8 mouse cellular contexts compared by ENCODE assay signal in genomic region chrX:170006694-170007247, GRCm38 (mm10). TPM values are rescaled to one million over a fixed set of nuclear protein-coding genes. Genes with fewer than 3 reads are reported as not detected.
DNase-seq lines count a peak whose midpoint lies in the region; ATAC-seq and TF ChIP-seq lines count a peak whose summit lies in the region.
"Not testable (repeated sequence)": the region's sequence is repeated elsewhere in the genome, so short reads cannot be mapped to it uniquely, and the experiment has no call there.

No protein-coding gene starts in this region.

- in situ Hi-C loops in ES-E14 (cut with MboI; ENCODE audit: low sequenced_read_pairs in 2 of 2, unreplicated experiment in 2 of 2) = not testable (repeated sequence)

- H3K36me3 ChIP-seq in ES-E14 (ENCODE audit: control insufficient read depth, insufficient read depth, low read length, poor library complexity, severe bottlenecking) = peaks cover 16% of the 10 kb centered on the region
- peaks cover 10% of the 10 kb centered on the region for H3K36me3 ChIP-seq in forebrain, embryonic 12.5 days (replicated peaks)
- H3K36me3 ChIP-seq in hindbrain, embryonic 10.5 days = peaks cover 14% of the 10 kb centered on the region
- H3K36me3 ChIP-seq in lung, embryonic 14.5 days (ENCODE audit: insufficient read depth) = peaks cover 17% of the 10 kb centered on the region

- TF ChIP-seq CTCF in lung, embryonic 14.5 days (IDR thresholded peaks at IDR 0.05; ENCODE audit: low read depth) = not testable (repeated sequence)

- not testable (repeated sequence) for H3K4me2 ChIP-seq in forebrain, embryonic 12.5 days; lung, embryonic 14.5 days

- H3K27me3 ChIP-seq in forebrain, embryonic 12.5 days; hindbrain, embryonic 10.5 days (ENCODE audit: insufficient read depth, poor library complexity, severe bottlenecking); lung, embryonic 14.5 days (ENCODE audit: insufficient read depth, low read length): not testable (repeated sequence)

- H3K4me1 ChIP-seq in ES-E14 (ENCODE audit: control insufficient read depth in 2 of 2, insufficient read depth in 2 of 2, low read length in 2 of 2, poor library complexity in 1 of 2) = peaks cover 12 to 19% of the 10 kb centered on the region in 2 experiments
- peaks cover 26% of the 10 kb centered on the region for H3K4me1 ChIP-seq in forebrain, embryonic 12.5 days
- peaks cover 27% of the 10 kb centered on the region for H3K4me1 ChIP-seq in hindbrain, embryonic 10.5 days (replicated peaks)
- H3K4me1 ChIP-seq in lung, embryonic 14.5 days (ENCODE audit: insufficient read depth) = not testable (repeated sequence)

- peak overlapping the region; percentile 52 for H3K9ac ChIP-seq in ES-E14 (ENCODE audit: insufficient read depth, low read depth, low read length, poor library complexity, severe bottlenecking)
- H3K9ac ChIP-seq in forebrain, embryonic 12.5 days; lung, embryonic 14.5 days: not testable (repeated sequence)

- ATAC-seq in forebrain, embryonic 12.5 days (ENCODE audit: low FRiP score); lung, embryonic 14.5 days (ENCODE audit: insufficient read depth): not testable (repeated sequence)

- DNase-seq in ES-E14 (ENCODE audit: low read depth, low spot score) = peak; percentile 49
- peak; percentile 28 for DNase-seq in embryo, embryonic 11 days
- DNase-seq in hindbrain, embryonic 10.5 days (ENCODE audit: low spot score) = peak; percentile 51
- peak; percentile 19 for DNase-seq in layer of hippocampus, adult 11-12 months (ENCODE audit: low spot score)
- peak; percentile 3 for DNase-seq in lung, embryonic 14.5 days
- peak; percentile 61 for DNase-seq in neural tube, embryonic 10.5 days (ENCODE audit: extremely low spot score, low spot score)
- DNase-seq in urinary bladder, postnatal 4 days (ENCODE audit: low spot score in 2 of 2) = peak; percentile 32 to 67

- H3K27ac ChIP-seq in ES-E14 (ENCODE audit: insufficient read depth, low read depth, low read length, poor library complexity, severe bottlenecking) = peak overlapping the region; percentile 82
- peak overlapping the region; percentile 1; the same call in 1 of the 2 replicates for H3K27ac ChIP-seq in forebrain, embryonic 12.5 days
- H3K27ac ChIP-seq in hindbrain, embryonic 10.5 days = peak overlapping the region; percentile 81
- H3K27ac ChIP-seq in lung, embryonic 14.5 days (ENCODE audit: low read depth) = not testable (repeated sequence)

- not testable (repeated sequence) for H3K9me3 ChIP-seq in ES-E14 (ENCODE audit: control insufficient read depth, insufficient read depth, low read depth, low read length)
- peaks cover 45% of the 10 kb centered on the region for H3K9me3 ChIP-seq in forebrain, embryonic 12.5 days
- peaks cover 60% of the 10 kb centered on the region for H3K9me3 ChIP-seq in hindbrain, embryonic 10.5 days
- H3K9me3 ChIP-seq in lung, embryonic 14.5 days (ENCODE audit: low read depth, low read length) = peaks cover 51% of the 10 kb centered on the region

- not testable (repeated sequence) for H3K4me3 ChIP-seq in ES-E14 (ENCODE audit: insufficient read depth in 1 of 2, low read depth in 1 of 2, low read length in 2 of 2, poor library complexity in 1 of 2, severe bottlenecking in 1 of 2); forebrain, embryonic 12.5 days (replicated peaks); hindbrain, embryonic 10.5 days; lung, embryonic 14.5 days (ENCODE audit: low read depth, low read length)

- 42% methylated on average over 3 of the region's 3 CpGs for WGBS in forebrain, embryonic 12.5 days
- 44% methylated on average over 3 of the region's 3 CpGs for WGBS in hindbrain, embryonic 10.5 days
- 58% methylated on average over 3 of the region's 3 CpGs for WGBS in lung, embryonic 14.5 days

RNA-seq across cellular contexts. Expression of gene Gm21887, which starts 2.7 kb away (rescaled TPM):
- 165 and 322 TPM in 2 replicates for total RNA-seq in ES-E14 (2012; rRNA removed)
- 181 and 277 TPM in 2 replicates for polyA plus RNA-seq in forebrain, embryonic 12.5 days (2016; fragmentation: Nextera tagmentation; extraction: Ambion mirVana)
- 229 and 264 TPM in 2 replicates for polyA plus RNA-seq in hindbrain, embryonic 10.5 days (2016; fragmentation: Nextera tagmentation; extraction: Ambion mirVana)
- polyA plus RNA-seq in lung, embryonic 14.5 days (2014; fragmentation: Nextera tagmentation; extraction: Ambion mirVana) = 252 and 439 TPM in 2 replicates

Comparison
In these comparisons a context has a peak if more than half of its experiments do, and no peak if none do; other contexts are left out.
1. DNase-seq: peak in every context shown above with its lines; median percentile 61 in neural tube, embryonic 10.5 days; 51 in hindbrain, embryonic 10.5 days; 50 in urinary bladder, postnatal 4 days; 49 in ES-E14; 28 in embryo, embryonic 11 days; 19 in layer of hippocampus, adult 11-12 months; 3 in lung, embryonic 14.5 days.